Mouse (Mus musculus) bone marrow, adult 2 months (tissue): ENCODE results near the gene Ankrd45. TPM values are rescaled to one million over a fixed set of nuclear protein-coding genes. Genes with fewer than 3 reads are reported as not detected.
A peak's percentile ranks its signal among the peaks of the same experiment; 100 is the strongest.
"Not testable (repeated sequence)": the region's sequence is repeated elsewhere in the genome, so short reads cannot be mapped to it uniquely, and the experiment has no call there.

ENCODE experiments used
- H3K27ac ChIP-seq: fragments of 200-500 bp; 2 replicates; pipeline ENCODE4 v1.5.1; 2012; ENCODE audit warnings: low read depth, mild to moderate bottlenecking, control low read depth, inconsistent platforms, low read length; ENCODE audit not compliant: control insufficient read depth, poor library complexity, insufficient read depth
- H3K4me1 ChIP-seq: fragments of 200-500 bp; 2 replicates; pipeline ENCODE4 v1.6.1; 2011; ENCODE audit warnings: low read length; ENCODE audit not compliant: control insufficient read depth, insufficient read depth
- H3K4me3 ChIP-seq: fragments of 200-500 bp; replicated peaks from 2 replicates; pipeline ENCODE3; 2011; ENCODE audit warnings: mild to moderate bottlenecking, low read depth, low read length, control low read depth; ENCODE audit not compliant: control insufficient read depth
- CTCF ChIP-seq: fragments of 200-500 bp; IDR thresholded peaks from 2 replicates; pipeline ENCODE4 v1.5.1; 2011; ENCODE audit warnings: low read length, control low read depth; ENCODE audit not compliant: control insufficient read depth, insufficient read depth
- POLR2A ChIP-seq: fragments of 200-500 bp; IDR thresholded peaks from 2 replicates; pipeline ENCODE4 v1.6.1; 2011; ENCODE audit warnings: low read depth, mild to moderate bottlenecking, control low read depth, low read length, borderline replicate concordance; ENCODE audit not compliant: control insufficient read depth
- whole genome bisulfite sequencing: fragments of 180-500 bp; shearing (Covaris S2); methylation state at CpG from one replicate; pipeline ENCODE4 v1.1.7; 2018; 5-methylcytosine and 5-hydroxymethylcytosine counted together
- polyA plus RNA-seq: library from polyadenylated mRNA; stranded (reverse); fragments of >200 nt; gene quantifications from 2 replicates; pipeline ENCODE4 v1.2.4, GENCODE M21; 2011; ENCODE audit warnings: low replicate concordance; ENCODE audit not compliant: missing spikeins, insufficient read depth, insufficient read length

The Ankrd45 gene
- polyA plus RNA-seq, 1 experiment, result not detected

- no peak for TF ChIP-seq POLR2A
- no peak for TF ChIP-seq CTCF
- H3K4me3 ChIP-seq, result no peak overlapping the region
- 47% methylated on average over 2 of the region's 2 CpGs for WGBS
These were observed 3.0 kb upstream of the Ankrd45 start for GRCm38 (mm10) chr1:161139496-161139895.

GRCm38 (mm10) chr1:161140026-161140762 lies 2.3 kb upstream of the Ankrd45 start:
- WGBS, result 81% methylated on average over 9 of the region's 9 CpGs
- H3K27ac ChIP-seq, result no peak overlapping the region
- no peak overlapping the region for H3K4me3 ChIP-seq
- no peaks in the 10 kb centered on the region for H3K4me1 ChIP-seq
- TF ChIP-seq POLR2A (no peak), CTCF (peak; percentile 16; the same call in 1 of the 2 replicates)

More at GRCm38 (mm10) chr1:161139496-161139895, 3.0 kb upstream of the Ankrd45 start:
- no peak overlapping the region for H3K27ac ChIP-seq
- no peaks in the 10 kb centered on the region for H3K4me1 ChIP-seq

- 84% methylated on average over 7 of the region's 7 CpGs for WGBS
- no peaks in the 10 kb centered on the region for H3K4me1 ChIP-seq
- TF ChIP-seq POLR2A, result no peak
- H3K27ac ChIP-seq, result no peak overlapping the region
- no peak overlapping the region for H3K4me3 ChIP-seq
These were observed 725 bp downstream of the Ankrd45 start for GRCm38 (mm10) chr1:161143216-161143615.

GRCm38 (mm10) chr1:161145611-161146010 lies 3.1 kb downstream of the Ankrd45 start:
- WGBS, result 73% methylated on average over 8 of the region's 8 CpGs
- H3K4me1 ChIP-seq, H3K27ac ChIP-seq, H3K4me3 ChIP-seq: not testable (repeated sequence)

GRCm38 (mm10) chr1:161147888-161148287 lies 5.4 kb downstream of the Ankrd45 start:
- WGBS, result 77% methylated on average over 2 of the region's 2 CpGs
- H3K4me3 ChIP-seq, result no peak overlapping the region
- no peaks in the 10 kb centered on the region for H3K4me1 ChIP-seq
- H3K27ac ChIP-seq, result no peak overlapping the region
- TF ChIP-seq CTCF (no peak), POLR2A (no peak)

- Histone ChIP-seq H3K4me3 (no peak overlapping the region), H3K27ac (no peak overlapping the region), H3K4me1 (no peaks in the 10 kb centered on the region)
- no peak for TF ChIP-seq CTCF
- TF ChIP-seq POLR2A, result no peak
- 47% methylated on average over 6 of the region's 6 CpGs for WGBS
These were observed 8.6 kb downstream of the Ankrd45 start for GRCm38 (mm10) chr1:161151098-161151497.

- TF ChIP-seq POLR2A (no peak), CTCF (no peak)
- WGBS, result 10% methylated on average over 10 of the region's 10 CpGs
- Histone ChIP-seq H3K4me1 (no peaks in the 10 kb centered on the region), H3K4me3 (no peak overlapping the region), H3K27ac (no peak overlapping the region)
These were observed 14.1 kb downstream of the Ankrd45 start for GRCm38 (mm10) chr1:161156546-161156945.

GRCm38 (mm10) chr1:161159214-161159613 lies 16.7 kb downstream of the Ankrd45 start, which contains the start of gene Tex50:
Gene Tex50 (minus strand): TSS chr1:161159314.
- H3K4me1 ChIP-seq, result no peaks in the 10 kb centered on the region
- H3K4me3 ChIP-seq, result no peak within 1 kb of the TSS
- 77% methylated on average over 3 of the region's 3 CpGs for whole genome bisulfite sequencing
- TF ChIP-seq CTCF (no peak), POLR2A (no peak)
- no peak within 1 kb of the TSS for H3K27ac ChIP-seq

- no peaks in the 10 kb centered on the region for H3K4me1 ChIP-seq
- H3K27ac ChIP-seq, result no peak overlapping the region
- TF ChIP-seq POLR2A (no peak), CTCF (no peak)
- 58% methylated on average over 4 of the region's 4 CpGs for WGBS
- no peak overlapping the region for H3K4me3 ChIP-seq
These were observed 17.8 kb downstream of the Ankrd45 start for GRCm38 (mm10) chr1:161160266-161160665.
